Mouse (Mus musculus) layer of hippocampus, postnatal 25 days (tissue): ENCODE data around the gene Clpx. TPM values are rescaled to one million over a fixed set of nuclear protein-coding genes. Genes with fewer than 3 reads are reported as not detected.

ENCODE experiments used
- total RNA-seq, 2 experiments: library from RNA; stranded (reverse); gene quantifications; 2 replicates each; pipeline ENCODE4 v1.2.3; 2021

Clpx gene
- total RNA-seq, 2 experiments from 2014 or later: 32.8 to 33.3 TPM

Other genes with a start within 250 kb of the Clpx start
- gene Igdcc4, start 192.8 kb upstream of the Clpx start, total RNA-seq: 10 to 100 TPM; 30.5 to 33.1 TPM
- 1 to 10 TPM; 3.8 to 4.7 TPM for gene Igdcc3, start 153.1 kb upstream of the Clpx start, total RNA-seq
- gene Parp16, start 98.9 kb upstream of the Clpx start, total RNA-seq: 1 to 10 TPM; 3.7 to 4.6 TPM
- not detected for gene Cilp, start 29.1 kb upstream of the Clpx start, total RNA-seq
- gene Pdcd7, start 51.8 kb downstream of the Clpx start, total RNA-seq: 10 to 100 TPM; 25.0 to 25.7 TPM
- 1 to 10 TPM; 2.0 to 2.5 TPM for gene Ubap1l, start 66.8 kb downstream of the Clpx start, total RNA-seq
- under 1 TPM; 0.17 to 0.40 TPM for gene Kbtbd13, start 97.4 kb downstream of the Clpx start, total RNA-seq
- 1 to 10 TPM; 3.0 to 4.3 TPM for gene Rasl12, start 104.2 kb downstream of the Clpx start, total RNA-seq
- gene Slc51b, start 128.7 kb downstream of the Clpx start, total RNA-seq: not detected
- gene Mtfmt, start 141.5 kb downstream of the Clpx start, total RNA-seq: 10 to 100 TPM; 15.5 to 20.3 TPM
- gene Spg21, start 166.7 kb downstream of the Clpx start, total RNA-seq: 10 to 100 TPM; 29.6 to 39.8 TPM
- 1 to 10 TPM; 3.3 to 3.8 TPM for gene Ankdd1a, start 225.9 kb downstream of the Clpx start, total RNA-seq